Comparison of ENCODE assay signal across 28 mouse cellular contexts in the genomic region with DNA sequence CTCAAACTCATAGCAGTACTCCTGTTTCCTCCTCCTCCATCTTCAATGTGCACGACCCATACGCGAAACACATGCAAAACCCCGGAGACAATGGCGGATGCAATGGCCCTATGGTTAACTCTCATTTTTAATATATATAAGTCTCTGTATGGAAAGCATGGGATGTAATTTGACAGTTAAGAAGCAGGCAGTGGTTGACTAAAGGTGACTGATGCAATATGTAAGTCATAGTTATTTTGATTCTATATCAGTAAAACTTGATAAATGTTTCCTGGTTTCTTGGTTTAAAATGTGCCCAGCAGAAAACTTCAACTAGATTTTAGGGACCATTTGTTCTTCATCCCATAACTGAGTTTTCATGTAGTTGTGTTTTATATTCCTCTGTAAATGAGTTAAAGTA.
"Had no signal": no experiment of that assay in that cellular context is flagged by ENCODE, and none has a peak within 500 bp of the region (broad histone marks: within the 10 kb centered on the region; RNA-seq: fewer than 3 reads in every experiment).

No protein-coding gene starts in this region.

- H3K9me3 ChIP-seq: limb, embryonic 10.5 days; limb, embryonic 12.5 days; limb, embryonic 13.5 days; limb, embryonic 15.5 days; liver, embryonic 12.5 days; liver, embryonic 13.5 days; liver, embryonic 15.5 days; lung, embryonic 15.5 days; midbrain, embryonic 10.5 days; midbrain, embryonic 12.5 days; midbrain, embryonic 13.5 days; midbrain, embryonic 15.5 days; neural tube, embryonic 12.5 days had no signal

- H3K27me3 ChIP-seq: liver, embryonic 12.5 days; liver, embryonic 13.5 days; liver, embryonic 15.5 days; lung, embryonic 15.5 days; megakaryocyte, embryonic 14.5 days; midbrain, embryonic 15.5 days; neural tube, embryonic 12.5 days had no signal

- H3K4me3 ChIP-seq: limb, embryonic 10.5 days; limb, embryonic 12.5 days; limb, embryonic 13.5 days; limb, embryonic 15.5 days; liver, embryonic 12.5 days; liver, embryonic 13.5 days; liver, embryonic 15.5 days; lung, embryonic 15.5 days; megakaryocyte, embryonic 14.5 days; midbrain, embryonic 10.5 days; midbrain, embryonic 12.5 days; midbrain, embryonic 13.5 days; midbrain, embryonic 15.5 days; myocyte; neural tube, embryonic 12.5 days had no signal

- H3K9ac ChIP-seq: limb, embryonic 12.5 days; limb, embryonic 13.5 days; limb, embryonic 15.5 days; liver, embryonic 12.5 days; liver, embryonic 13.5 days; liver, embryonic 14.5 days; liver, embryonic 15.5 days; liver, postnatal 0 days; lung, embryonic 14.5 days; lung, embryonic 15.5 days; midbrain, embryonic 12.5 days; midbrain, embryonic 13.5 days; midbrain, embryonic 15.5 days; neural tube, embryonic 12.5 days had no signal

- H3K27ac ChIP-seq: limb, embryonic 10.5 days; limb, embryonic 12.5 days; limb, embryonic 13.5 days; limb, embryonic 15.5 days; liver, embryonic 12.5 days; liver, embryonic 13.5 days; liver, embryonic 14.5 days; liver, embryonic 15.5 days; lung, embryonic 15.5 days; macrophage; midbrain, embryonic 10.5 days; midbrain, embryonic 12.5 days; midbrain, embryonic 13.5 days; midbrain, embryonic 15.5 days; neural tube, embryonic 12.5 days had no signal

- H3K4me1 ChIP-seq: limb, embryonic 12.5 days; limb, embryonic 13.5 days; limb, embryonic 15.5 days; lung, embryonic 15.5 days; megakaryocyte, embryonic 14.5 days had no signal

- DNase-seq: left cerebral cortex, postnatal 4 days; liver; liver, embryonic 13.5 days; liver, postnatal 0 days; lung, adult 18-20 months; lung, adult 2 months; lung, embryonic 14.5 days; lung, postnatal 10 days; lung, postnatal 14 days; lung, postnatal 36 days; lung, postnatal 4 days; midbrain, embryonic 14.5 days had no signal

- H3K36me3 ChIP-seq: limb, embryonic 10.5 days; limb, embryonic 12.5 days; limb, embryonic 13.5 days; limb, embryonic 15.5 days; liver, embryonic 12.5 days; liver, embryonic 13.5 days; liver, embryonic 15.5 days; lung, embryonic 15.5 days; midbrain, embryonic 10.5 days; midbrain, embryonic 12.5 days; midbrain, embryonic 13.5 days; midbrain, embryonic 15.5 days; neural tube, embryonic 12.5 days had no signal
